Mouse (Mus musculus): ENCODE measurements around the gene Enpep. TPM values are rescaled to one million over a fixed set of nuclear protein-coding genes. Genes with fewer than 3 reads are reported as not detected.

Gene Enpep
- total RNA-seq, 1 experiment: 0.54 TPM

DNA sequence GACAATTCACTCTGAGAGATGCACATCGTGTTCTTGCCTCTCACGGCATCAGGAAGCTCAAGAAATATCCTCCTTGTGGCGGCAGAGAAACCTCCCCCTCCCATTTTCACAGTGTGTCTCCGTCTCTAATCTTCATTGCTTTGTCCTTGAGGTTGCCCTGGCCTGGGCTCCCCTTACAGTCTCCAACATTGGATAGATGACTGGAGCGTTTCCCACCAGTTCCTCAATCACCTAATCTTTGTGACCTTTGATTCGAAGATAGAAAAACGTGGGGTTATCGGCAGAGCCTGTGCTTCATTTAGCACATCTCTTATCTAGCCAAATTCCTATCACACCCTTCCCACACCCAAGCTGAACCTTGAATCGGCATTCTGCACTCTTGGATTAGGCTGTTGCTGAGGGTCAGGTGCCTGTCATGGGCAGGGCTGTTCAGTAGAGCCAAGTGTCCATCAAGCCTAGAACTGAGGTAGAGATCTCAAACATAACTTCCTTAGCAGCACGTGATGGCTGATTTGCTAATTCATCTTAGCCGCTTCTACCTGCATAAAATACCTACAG, 18.9 kb upstream of the Enpep start:
- Histone ChIP-seq H3K9me3 (ENCODE audit: control insufficient read depth, insufficient read depth, low read depth, low read length) (no peaks in the 10 kb centered on the region), H3K27ac (ENCODE audit: insufficient read depth, low read depth, low read length, poor library complexity, severe bottlenecking) (no peak overlapping the region), H3K4me1 (ENCODE audit: control insufficient read depth in 2 of 2, insufficient read depth in 2 of 2, low read length in 2 of 2, poor library complexity in 1 of 2) (no peaks in the 10 kb centered on the region), H3K9ac (ENCODE audit: insufficient read depth, low read depth, low read length, poor library complexity, severe bottlenecking) (no peak overlapping the region), H3K36me3 (ENCODE audit: control insufficient read depth, insufficient read depth, low read length, poor library complexity, severe bottlenecking) (no peaks in the 10 kb centered on the region), H3K4me3 (ENCODE audit: insufficient read depth in 1 of 2, low read depth in 1 of 2, low read length in 2 of 2, poor library complexity in 1 of 2, severe bottlenecking in 1 of 2) (no peak overlapping the region)
- no peak for TF ChIP-seq MAFK (IDR thresholded peaks at IDR 0.05; ENCODE audit: insufficient read depth, low read depth, low read length)
- TF ChIP-seq ZNF384 (IDR thresholded peaks at IDR 0.05; ENCODE audit: low read depth, low read length): no peak
- no peak for TF ChIP-seq HCFC1 (IDR thresholded peaks at IDR 0.05; ENCODE audit: borderline replicate concordance, insufficient read depth, low read length)
- no peak for TF ChIP-seq CHD2 (IDR thresholded peaks at IDR 0.05; ENCODE audit: low read depth, low read length)
- DNase-seq (ENCODE audit: low read depth, low spot score): no peak
- in situ Hi-C loops (cut with MboI; ENCODE audit: low sequenced_read_pairs in 2 of 2, unreplicated experiment in 2 of 2): no loop called here

DNA sequence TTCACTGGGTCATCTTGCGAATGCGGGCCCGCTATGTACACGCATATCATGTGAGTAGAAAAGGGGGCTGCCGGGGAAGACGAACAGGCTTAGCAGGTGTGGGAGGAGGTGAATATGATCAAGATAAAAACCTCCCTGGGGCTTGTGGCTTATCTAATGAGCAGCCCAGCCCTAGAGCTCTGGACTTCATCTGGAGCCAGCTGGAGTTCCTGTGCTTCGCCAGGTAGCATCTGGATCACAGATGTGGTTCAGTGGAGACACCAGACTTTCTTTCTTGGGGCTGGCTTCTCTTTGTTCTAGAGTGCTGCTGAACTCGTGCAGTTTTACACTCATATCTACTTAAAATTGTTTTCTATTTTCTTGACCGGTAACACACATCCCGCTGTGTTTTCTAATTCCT, 14.8 kb upstream of the Enpep start:
- H3K9me3 ChIP-seq (ENCODE audit: control insufficient read depth, insufficient read depth, low read depth, low read length): no peaks in the 10 kb centered on the region
- DNase-seq (ENCODE audit: low read depth, low spot score): no peak
- H3K27ac ChIP-seq (ENCODE audit: insufficient read depth, low read depth, low read length, poor library complexity, severe bottlenecking): no peak overlapping the region
- no peak overlapping the region for H3K9ac ChIP-seq (ENCODE audit: insufficient read depth, low read depth, low read length, poor library complexity, severe bottlenecking)
- no peaks in the 10 kb centered on the region for H3K36me3 ChIP-seq (ENCODE audit: control insufficient read depth, insufficient read depth, low read length, poor library complexity, severe bottlenecking)
- TF ChIP-seq HCFC1 (IDR thresholded peaks at IDR 0.05; ENCODE audit: borderline replicate concordance, insufficient read depth, low read length) (no peak), CHD2 (IDR thresholded peaks at IDR 0.05; ENCODE audit: low read depth, low read length) (no peak), ZNF384 (IDR thresholded peaks at IDR 0.05; ENCODE audit: low read depth, low read length) (no peak), ZC3H11A (IDR thresholded peaks at IDR 0.05; ENCODE audit: borderline replicate concordance, low read depth, low read length) (no peak), MAFK (IDR thresholded peaks at IDR 0.05; ENCODE audit: insufficient read depth, low read depth, low read length) (no peak)
- H3K4me3 ChIP-seq (ENCODE audit: insufficient read depth in 1 of 2, low read depth in 1 of 2, low read length in 2 of 2, poor library complexity in 1 of 2, severe bottlenecking in 1 of 2): no peak overlapping the region
- H3K4me1 ChIP-seq (ENCODE audit: control insufficient read depth in 2 of 2, insufficient read depth in 2 of 2, low read length in 2 of 2, poor library complexity in 1 of 2): no peaks in the 10 kb centered on the region
- in situ Hi-C loops (cut with MboI; ENCODE audit: low sequenced_read_pairs in 2 of 2, unreplicated experiment in 2 of 2): no loop called here

DNA sequence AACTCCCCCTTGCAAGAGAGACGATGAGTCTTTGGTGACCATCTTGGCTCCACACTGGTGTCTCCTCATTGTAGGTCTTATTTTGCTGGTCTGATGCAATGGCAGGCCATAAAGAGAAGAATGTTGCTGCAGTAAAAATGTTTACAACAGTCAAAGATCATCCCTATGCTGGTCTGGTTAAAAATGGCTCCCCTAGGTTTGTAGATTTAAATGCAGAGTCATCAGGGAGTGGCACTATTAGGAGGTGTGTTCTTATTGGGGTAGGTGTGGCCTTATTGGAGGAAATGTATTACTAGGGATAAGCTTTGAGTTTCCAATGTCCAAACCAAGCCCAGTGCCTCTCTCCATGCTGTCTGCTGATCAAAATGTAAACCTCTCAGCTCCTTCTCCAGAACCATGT, 10.2 kb upstream of the Enpep start:
- no peak overlapping the region for H3K4me3 ChIP-seq (ENCODE audit: insufficient read depth in 1 of 2, low read depth in 1 of 2, low read length in 2 of 2, poor library complexity in 1 of 2, severe bottlenecking in 1 of 2)
- no peaks in the 10 kb centered on the region for H3K36me3 ChIP-seq (ENCODE audit: control insufficient read depth, insufficient read depth, low read length, poor library complexity, severe bottlenecking)
- H3K9ac ChIP-seq (ENCODE audit: insufficient read depth, low read depth, low read length, poor library complexity, severe bottlenecking): no peak overlapping the region
- H3K4me1 ChIP-seq (ENCODE audit: control insufficient read depth in 2 of 2, insufficient read depth in 2 of 2, low read length in 2 of 2, poor library complexity in 1 of 2): no peaks in the 10 kb centered on the region
- no peak overlapping the region for H3K27ac ChIP-seq (ENCODE audit: insufficient read depth, low read depth, low read length, poor library complexity, severe bottlenecking)
- in situ Hi-C loops (cut with MboI; ENCODE audit: low sequenced_read_pairs in 2 of 2, unreplicated experiment in 2 of 2): no loop called here
- no peaks in the 10 kb centered on the region for H3K9me3 ChIP-seq (ENCODE audit: control insufficient read depth, insufficient read depth, low read depth, low read length)
- DNase-seq (ENCODE audit: low read depth, low spot score): no peak
- TF ChIP-seq CHD2 (IDR thresholded peaks at IDR 0.05; ENCODE audit: low read depth, low read length) (no peak), ZNF384 (IDR thresholded peaks at IDR 0.05; ENCODE audit: low read depth, low read length) (no peak), HCFC1 (IDR thresholded peaks at IDR 0.05; ENCODE audit: borderline replicate concordance, insufficient read depth, low read length) (no peak), MAFK (IDR thresholded peaks at IDR 0.05; ENCODE audit: insufficient read depth, low read depth, low read length) (no peak), ZC3H11A (IDR thresholded peaks at IDR 0.05; ENCODE audit: borderline replicate concordance, low read depth, low read length) (no peak)

DNA sequence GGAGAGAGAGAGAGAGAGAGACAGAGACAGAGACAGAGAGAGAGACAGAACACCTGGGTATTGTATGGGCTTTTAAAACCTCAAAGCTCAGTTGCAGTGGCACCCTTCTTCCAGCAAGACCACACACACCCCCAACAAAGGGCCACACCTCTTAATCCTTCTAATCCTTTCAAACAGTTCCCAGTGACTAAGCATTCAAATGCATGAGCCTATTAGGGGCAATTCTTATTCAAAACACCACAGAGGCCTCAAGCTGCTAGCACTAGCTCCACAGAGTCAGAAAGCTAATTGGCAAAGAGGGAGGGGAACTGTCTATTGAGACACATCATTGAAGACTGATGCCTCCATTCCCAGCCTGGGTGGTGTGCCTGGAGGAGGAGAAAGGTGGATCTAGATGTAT, 8.5 kb upstream of the Enpep start:
- TF ChIP-seq HCFC1 (IDR thresholded peaks at IDR 0.05; ENCODE audit: borderline replicate concordance, insufficient read depth, low read length): no peak
- no peak for TF ChIP-seq ZC3H11A (IDR thresholded peaks at IDR 0.05; ENCODE audit: borderline replicate concordance, low read depth, low read length)
- TF ChIP-seq ZNF384 (IDR thresholded peaks at IDR 0.05; ENCODE audit: low read depth, low read length): no peak
- no peak for TF ChIP-seq CHD2 (IDR thresholded peaks at IDR 0.05; ENCODE audit: low read depth, low read length)
- 0 out of 2 replicates have a peak, but pooled peaks have one; percentile 8 for TF ChIP-seq MAFK (IDR thresholded peaks at IDR 0.05; ENCODE audit: insufficient read depth, low read depth, low read length)
- Histone ChIP-seq H3K27ac (ENCODE audit: insufficient read depth, low read depth, low read length, poor library complexity, severe bottlenecking) (no peak overlapping the region), H3K9ac (ENCODE audit: insufficient read depth, low read depth, low read length, poor library complexity, severe bottlenecking) (no peak overlapping the region), H3K36me3 (ENCODE audit: control insufficient read depth, insufficient read depth, low read length, poor library complexity, severe bottlenecking) (no peaks in the 10 kb centered on the region), H3K4me1 (ENCODE audit: control insufficient read depth in 2 of 2, insufficient read depth in 2 of 2, low read length in 2 of 2, poor library complexity in 1 of 2) (no peaks in the 10 kb centered on the region), H3K9me3 (ENCODE audit: control insufficient read depth, insufficient read depth, low read depth, low read length) (no peaks in the 10 kb centered on the region), H3K4me3 (ENCODE audit: insufficient read depth in 1 of 2, low read depth in 1 of 2, low read length in 2 of 2, poor library complexity in 1 of 2, severe bottlenecking in 1 of 2) (no peak overlapping the region)
- no peak for DNase-seq (ENCODE audit: low read depth, low spot score)
- in situ Hi-C loops (cut with MboI; ENCODE audit: low sequenced_read_pairs in 2 of 2, unreplicated experiment in 2 of 2): no loop called here
